Mouse (Mus musculus) liver, embryonic 16.5 days (tissue): ENCODE results near the gene Btbd8. TPM values are rescaled to one million over a fixed set of nuclear protein-coding genes. Genes with fewer than 3 reads are reported as not detected.

Experiments used
- ATAC-seq: fragments of 200-750 bp; cut with Nextera tagmentation; 2 replicates; pipeline ENCODE4 v1.8.0; 2017; ENCODE audit warnings: low read depth, mild to moderate bottlenecking, moderate number of reproducible peaks, moderate library complexity
- H3K27ac ChIP-seq: fragments of 300-500 bp; sonication (generic); 2 replicates; pipeline ENCODE4 v1.5.1; 2014; ENCODE audit warnings: mild to moderate bottlenecking, low read length
- H3K27me3 ChIP-seq: fragments of 300-500 bp; sonication (generic); 2 replicates; pipeline ENCODE4 v1.6.1; 2014; ENCODE audit warnings: low read depth, low read length, mixed read lengths; ENCODE audit not compliant: control insufficient read depth, insufficient read depth
- H3K36me3 ChIP-seq: fragments of 300-500 bp; sonication (generic); 2 replicates; pipeline ENCODE4 v1.6.1; 2014; ENCODE audit warnings: mild to moderate bottlenecking; ENCODE audit not compliant: control insufficient read depth, insufficient read depth
- H3K4me1 ChIP-seq: fragments of 300-500 bp; sonication (generic); 2 replicates; pipeline ENCODE4 v1.6.1; 2014; ENCODE audit warnings: low read depth, low read length, mixed read lengths; ENCODE audit not compliant: control insufficient read depth
- H3K4me2 ChIP-seq: fragments of 300-500 bp; sonication (generic); 2 replicates; pipeline ENCODE4 v1.6.1; 2014; ENCODE audit warnings: low read depth, low read length, mixed read lengths
- H3K4me3 ChIP-seq: fragments of 300-500 bp; sonication (generic); 2 replicates; pipeline ENCODE4 v1.5.1; 2014; ENCODE audit warnings: low read depth, mild to moderate bottlenecking, low read length
- H3K9ac ChIP-seq: fragments of 300-500 bp; sonication (generic); 2 replicates; pipeline ENCODE4 v1.6.1; 2014; ENCODE audit warnings: low read depth, low read length
- H3K9me3 ChIP-seq: fragments of 300-500 bp; sonication (generic); replicated peaks from 2 replicates; pipeline ENCODE4 v1.6.1; 2016; ENCODE audit warnings: low read length; ENCODE audit not compliant: control insufficient read depth
- WGBS: fragments of 180-500 bp; shearing (Covaris S2); extraction: QIAGEN DNeasy Blood & Tissue Kit; methylation state at CpG from one replicate; pipeline ENCODE4 v1.1.7; 2014; ENCODE audit not compliant: insufficient replicate concordance; 5-methylcytosine and 5-hydroxymethylcytosine counted together
- polyA plus RNA-seq: library from polyadenylated mRNA; unstranded; fragments of >200 nt; fragmentation: Nextera tagmentation; extraction: Ambion mirVana; gene quantifications from 2 replicates; pipeline ENCODE4 v1.2.1, GENCODE M21; 2015

Gene Btbd8
- polyA plus RNA-seq, 1 experiment from 2014 or later: 0.99 TPM

- ATAC-seq: no peak
- Histone ChIP-seq H3K27me3 (no peaks in the 10 kb centered on the region; the same call in 1 of the 2 replicates), H3K9ac (no peak overlapping the region), H3K36me3 (no peaks in the 10 kb centered on the region), H3K27ac (no peak overlapping the region), H3K4me3 (no peak overlapping the region), H3K4me1 (no peaks in the 10 kb centered on the region), H3K9me3 (no peaks in the 10 kb centered on the region), H3K4me2 (no peak overlapping the region)
- WGBS: 75% methylated on average over 4 of the region's 4 CpGs
Observed at GRCm38 (mm10) chr5:107518602-107519001, 80.8 kb downstream of the Btbd8 start.

GRCm38 (mm10) chr5:107521386-107521785 lies 83.6 kb downstream of the Btbd8 start:
- Histone ChIP-seq H3K4me1 (no peaks in the 10 kb centered on the region), H3K9me3 (no peaks in the 10 kb centered on the region), H3K27me3 (no peaks in the 10 kb centered on the region; the same call in 1 of the 2 replicates), H3K4me2 (no peak overlapping the region), H3K27ac (no peak overlapping the region), H3K36me3 (no peaks in the 10 kb centered on the region), H3K9ac (no peak overlapping the region), H3K4me3 (no peak overlapping the region)
- ATAC-seq: no peak
- WGBS: 68% methylated on average over 6 of the region's 6 CpGs

GRCm38 (mm10) chr5:107521897-107522296 lies 84.1 kb downstream of the Btbd8 start:
- H3K27me3 ChIP-seq: no peaks in the 10 kb centered on the region; the same call in 1 of the 2 replicates
- no peaks in the 10 kb centered on the region for H3K4me1 ChIP-seq
- no peak overlapping the region for H3K27ac ChIP-seq
- H3K4me2 ChIP-seq: no peak overlapping the region
- no peak overlapping the region for H3K4me3 ChIP-seq
- H3K36me3 ChIP-seq: no peaks in the 10 kb centered on the region
- H3K9ac ChIP-seq: no peak overlapping the region
- WGBS: 41% methylated on average over 7 of the region's 7 CpGs
- no peak for ATAC-seq
- H3K9me3 ChIP-seq: no peaks in the 10 kb centered on the region

GRCm38 (mm10) chr5:107524281-107524680 lies 86.5 kb downstream of the Btbd8 start:
- H3K4me2 ChIP-seq: no peak overlapping the region
- no peak overlapping the region for H3K9ac ChIP-seq
- no peak for ATAC-seq
- no peaks in the 10 kb centered on the region for H3K36me3 ChIP-seq
- no peaks in the 10 kb centered on the region for H3K9me3 ChIP-seq
- no peak overlapping the region for H3K27ac ChIP-seq
- no peaks in the 10 kb centered on the region; the same call in 1 of the 2 replicates for H3K27me3 ChIP-seq
- no peak overlapping the region for H3K4me3 ChIP-seq
- 42% methylated on average over 10 of the region's 10 CpGs for WGBS
- no peaks in the 10 kb centered on the region for H3K4me1 ChIP-seq

GRCm38 (mm10) chr5:107528856-107529255 lies 91.1 kb downstream of the Btbd8 start:
- no peak overlapping the region for H3K4me3 ChIP-seq
- no peak for ATAC-seq
- H3K4me2 ChIP-seq: no peak overlapping the region
- H3K27me3 ChIP-seq: no peaks in the 10 kb centered on the region
- WGBS: 69% methylated on average over 3 of the region's 3 CpGs
- no peak overlapping the region for H3K9ac ChIP-seq
- no peaks in the 10 kb centered on the region for H3K9me3 ChIP-seq
- no peaks in the 10 kb centered on the region for H3K36me3 ChIP-seq
- no peak overlapping the region for H3K27ac ChIP-seq
- no peaks in the 10 kb centered on the region for H3K4me1 ChIP-seq

GRCm38 (mm10) chr5:107533590-107533989 lies 95.8 kb downstream of the Btbd8 start:
- Histone ChIP-seq H3K36me3 (no peaks in the 10 kb centered on the region), H3K4me3 (no peak overlapping the region), H3K27me3 (no peaks in the 10 kb centered on the region), H3K4me2 (no peak overlapping the region), H3K9me3 (no peaks in the 10 kb centered on the region), H3K4me1 (no peaks in the 10 kb centered on the region), H3K9ac (no peak overlapping the region), H3K27ac (no peak overlapping the region)
- ATAC-seq: no peak
- 20% methylated on average over 2 of the region's 2 CpGs for WGBS

GRCm38 (mm10) chr5:107534581-107534980 lies 96.8 kb downstream of the Btbd8 start, which contains the start of gene 1700028K03Rik:
Gene 1700028K03Rik, plus strand, starts transcription at chr5:107534709.
- Histone ChIP-seq H3K4me2 (no peak within 1 kb of the TSS), H3K27me3 (no peaks in the 10 kb centered on the region), H3K9me3 (no peaks in the 10 kb centered on the region), H3K27ac (no peak within 1 kb of the TSS), H3K4me3 (no peak within 1 kb of the TSS), H3K4me1 (no peaks in the 10 kb centered on the region), H3K9ac (no peak within 1 kb of the TSS), H3K36me3 (no peaks in the 10 kb centered on the region)
- no peak for ATAC-seq
- 69% methylated on average over 15 of the region's 15 CpGs for WGBS

GRCm38 (mm10) chr5:107541696-107542095 lies 103.9 kb downstream of the Btbd8 start:
- Histone ChIP-seq H3K9me3 (no peaks in the 10 kb centered on the region), H3K9ac (no peak overlapping the region), H3K4me1 (peaks cover 3% of the 10 kb centered on the region), H3K4me2 (no peak overlapping the region), H3K4me3 (no peak overlapping the region), H3K36me3 (no peaks in the 10 kb centered on the region), H3K27ac (no peak overlapping the region), H3K27me3 (no peaks in the 10 kb centered on the region)
- no peak for ATAC-seq
- WGBS: 63% methylated on average over 7 of the region's 7 CpGs

- 42% methylated on average over 4 of the region's 4 CpGs for WGBS
- Histone ChIP-seq H3K36me3 (no peaks in the 10 kb centered on the region), H3K4me3 (no peak overlapping the region), H3K4me1 (peaks cover 20% of the 10 kb centered on the region), H3K27me3 (no peaks in the 10 kb centered on the region), H3K4me2 (no peak overlapping the region), H3K9ac (no peak overlapping the region), H3K9me3 (no peaks in the 10 kb centered on the region), H3K27ac (no peak overlapping the region)
- ATAC-seq: no peak
Observed at GRCm38 (mm10) chr5:107545927-107546326, 108.1 kb downstream of the Btbd8 start.
